Mouse (Mus musculus): ENCODE measurements around the gene Rabggtb. TPM values are rescaled to one million over a fixed set of nuclear protein-coding genes. Genes with fewer than 3 reads are reported as not detected.
"Not testable (repeated sequence)": the region's sequence is repeated elsewhere in the genome, so short reads cannot be mapped to it uniquely, and the experiment has no call there.

Gene Rabggtb
- polyA plus RNA-seq, 1 experiment from 2014 or later: 50.3 TPM

- 54% methylated on average over 6 of the region's 6 CpGs for WGBS
- Histone ChIP-seq H3K36me3 (no peaks in the 10 kb centered on the region), H3K27me3 (replicated peaks) (no peaks in the 10 kb centered on the region), H3K4me3 (no peak overlapping the region), H3K9me3 (no peaks in the 10 kb centered on the region), H3K27ac (replicated peaks) (no peak overlapping the region), H3K4me1 (peaks cover 4% of the 10 kb centered on the region; the same call in 1 of the 2 replicates), H3K9ac (no peak overlapping the region), H3K4me2 (no peak overlapping the region)
- ATAC-seq (ENCODE audit: extremely low read depth, insufficient number of reproducible peaks, low FRiP score, low TSS enrichment): no peak
These were observed 15.6 kb downstream of the Rabggtb start for GRCm38 (mm10) chr3:153897216-153897615.

GRCm38 (mm10) chr3:153895454-153895853 lies 17.4 kb downstream of the Rabggtb start:
- no peak overlapping the region for H3K9ac ChIP-seq
- no peak overlapping the region for H3K27ac ChIP-seq (replicated peaks)
- H3K4me1 ChIP-seq: no peaks in the 10 kb centered on the region
- no peak for ATAC-seq (ENCODE audit: extremely low read depth, insufficient number of reproducible peaks, low FRiP score, low TSS enrichment)
- no peaks in the 10 kb centered on the region for H3K27me3 ChIP-seq (replicated peaks)
- 87% methylated on average over 3 of the region's 3 CpGs for WGBS
- no peaks in the 10 kb centered on the region for H3K36me3 ChIP-seq
- no peaks in the 10 kb centered on the region for H3K9me3 ChIP-seq
- H3K4me2 ChIP-seq: no peak overlapping the region
- no peak overlapping the region for H3K4me3 ChIP-seq

- no peaks in the 10 kb centered on the region for H3K9me3 ChIP-seq
- H3K36me3 ChIP-seq: no peaks in the 10 kb centered on the region
- no peak overlapping the region for H3K27ac ChIP-seq (replicated peaks)
- no peak overlapping the region for H3K4me3 ChIP-seq
- no peak overlapping the region for H3K4me2 ChIP-seq
- H3K4me1 ChIP-seq: no peaks in the 10 kb centered on the region
- ATAC-seq (ENCODE audit: extremely low read depth, insufficient number of reproducible peaks, low FRiP score, low TSS enrichment): no peak
- 65% methylated on average over 8 of the region's 8 CpGs for WGBS
- H3K9ac ChIP-seq: no peak overlapping the region
- no peaks in the 10 kb centered on the region for H3K27me3 ChIP-seq (replicated peaks)
These were observed 23.5 kb downstream of the Rabggtb start for GRCm38 (mm10) chr3:153889188-153889781.

- no peak overlapping the region for H3K4me2 ChIP-seq
- no peaks in the 10 kb centered on the region for H3K36me3 ChIP-seq
- H3K9me3 ChIP-seq: no peaks in the 10 kb centered on the region
- H3K27ac ChIP-seq (replicated peaks): no peak overlapping the region
- H3K27me3 ChIP-seq (replicated peaks): no peaks in the 10 kb centered on the region
- no peak overlapping the region for H3K4me3 ChIP-seq
- 30% methylated on average over 6 of the region's 6 CpGs for WGBS
- no peak overlapping the region for H3K9ac ChIP-seq
- H3K4me1 ChIP-seq: no peaks in the 10 kb centered on the region
- no peak for ATAC-seq (ENCODE audit: extremely low read depth, insufficient number of reproducible peaks, low FRiP score, low TSS enrichment)
These were observed 24.7 kb downstream of the Rabggtb start for GRCm38 (mm10) chr3:153888141-153888540.

- ATAC-seq (ENCODE audit: extremely low read depth, insufficient number of reproducible peaks, low FRiP score, low TSS enrichment): no peak
- Histone ChIP-seq H3K9ac (no peak overlapping the region), H3K4me3 (no peak overlapping the region), H3K9me3 (no peaks in the 10 kb centered on the region), H3K27ac (replicated peaks) (no peak overlapping the region), H3K4me1 (no peaks in the 10 kb centered on the region), H3K36me3 (no peaks in the 10 kb centered on the region), H3K4me2 (no peak overlapping the region), H3K27me3 (replicated peaks) (no peaks in the 10 kb centered on the region)
These were observed 26.5 kb downstream of the Rabggtb start for GRCm38 (mm10) chr3:153886296-153886695.

GRCm38 (mm10) chr3:153871396-153871795 lies 41.4 kb downstream of the Rabggtb start:
- no peak overlapping the region for H3K9ac ChIP-seq
- no peaks in the 10 kb centered on the region for H3K9me3 ChIP-seq
- no peaks in the 10 kb centered on the region for H3K27me3 ChIP-seq (replicated peaks)
- ATAC-seq (ENCODE audit: extremely low read depth, insufficient number of reproducible peaks, low FRiP score, low TSS enrichment): no peak
- no peak overlapping the region for H3K4me2 ChIP-seq
- no peak overlapping the region for H3K4me3 ChIP-seq
- H3K36me3 ChIP-seq: no peaks in the 10 kb centered on the region
- WGBS: 87% methylated on average over 5 of the region's 5 CpGs
- no peaks in the 10 kb centered on the region for H3K4me1 ChIP-seq
- no peak overlapping the region for H3K27ac ChIP-seq (replicated peaks)

- Histone ChIP-seq H3K36me3 (no peaks in the 10 kb centered on the region), H3K27me3 (replicated peaks) (no peaks in the 10 kb centered on the region), H3K9ac (no peak overlapping the region), H3K4me1 (no peaks in the 10 kb centered on the region), H3K4me3 (no peak overlapping the region), H3K9me3 (no peaks in the 10 kb centered on the region), H3K4me2 (no peak overlapping the region), H3K27ac (replicated peaks) (no peak overlapping the region)
- 68% methylated on average over 14 of the region's 14 CpGs for WGBS
- ATAC-seq (ENCODE audit: extremely low read depth, insufficient number of reproducible peaks, low FRiP score, low TSS enrichment): no peak
These were observed 45.4 kb downstream of the Rabggtb start for GRCm38 (mm10) chr3:153867149-153868136.

- H3K27me3 ChIP-seq (replicated peaks): peaks cover 3% of the 10 kb centered on the region; the same call in 1 of the 2 replicates
- no peak overlapping the region for H3K27ac ChIP-seq (replicated peaks)
- H3K4me2 ChIP-seq: no peak overlapping the region
- WGBS: 69% methylated on average over 4 of the region's 4 CpGs
- no peak overlapping the region for H3K9ac ChIP-seq
- H3K4me1 ChIP-seq: no peaks in the 10 kb centered on the region
- no peaks in the 10 kb centered on the region for H3K9me3 ChIP-seq
- H3K36me3 ChIP-seq: no peaks in the 10 kb centered on the region
- ATAC-seq (ENCODE audit: extremely low read depth, insufficient number of reproducible peaks, low FRiP score, low TSS enrichment): no peak
- H3K4me3 ChIP-seq: no peak overlapping the region
These were observed 48.0 kb downstream of the Rabggtb start for GRCm38 (mm10) chr3:153864636-153865429.

GRCm38 (mm10) chr3:153863816-153864215 lies 49.0 kb downstream of the Rabggtb start:
- Histone ChIP-seq H3K27ac (replicated peaks) (no peak overlapping the region), H3K36me3 (no peaks in the 10 kb centered on the region), H3K4me1 (no peaks in the 10 kb centered on the region), H3K9me3 (no peaks in the 10 kb centered on the region), H3K4me2 (no peak overlapping the region), H3K4me3 (no peak overlapping the region), H3K9ac (no peak overlapping the region), H3K27me3 (replicated peaks) (peaks cover 11% of the 10 kb centered on the region; the same call in 1 of the 2 replicates)
- ATAC-seq (ENCODE audit: extremely low read depth, insufficient number of reproducible peaks, low FRiP score, low TSS enrichment): no peak
- 76% methylated on average over 2 of the region's 2 CpGs for WGBS

- ATAC-seq (ENCODE audit: extremely low read depth, insufficient number of reproducible peaks, low FRiP score, low TSS enrichment); H3K27ac ChIP-seq (replicated peaks); H3K4me3 ChIP-seq; H3K36me3 ChIP-seq; H3K4me1 ChIP-seq; H3K9me3 ChIP-seq; H3K4me2 ChIP-seq; H3K9ac ChIP-seq: not testable (repeated sequence)
- peaks cover 23% of the 10 kb centered on the region for H3K27me3 ChIP-seq (replicated peaks)
- WGBS: 67% methylated on average over 8 of the region's 8 CpGs
These were observed 52.4 kb downstream of the Rabggtb start for GRCm38 (mm10) chr3:153860392-153860791.

- no peak overlapping the region for H3K9ac ChIP-seq
These were observed 54.3 kb downstream of the Rabggtb start for GRCm38 (mm10) chr3:153858350-153859001.

More at GRCm38 (mm10) chr3:153858350-153859001, 54.3 kb downstream of the Rabggtb start:
- H3K4me2 ChIP-seq: no peak overlapping the region
- 76% methylated on average over 10 of the region's 10 CpGs for WGBS
- H3K27me3 ChIP-seq (replicated peaks): peaks cover 42% of the 10 kb centered on the region
- no peaks in the 10 kb centered on the region for H3K36me3 ChIP-seq
- H3K27ac ChIP-seq (replicated peaks): no peak overlapping the region
- no peak overlapping the region for H3K4me3 ChIP-seq
- ATAC-seq (ENCODE audit: extremely low read depth, insufficient number of reproducible peaks, low FRiP score, low TSS enrichment): no peak
- no peaks in the 10 kb centered on the region for H3K4me1 ChIP-seq
- no peaks in the 10 kb centered on the region for H3K9me3 ChIP-seq
